Mouse (Mus musculus): Measurements from ENCODE around the gene Gabrb2. TPM values are rescaled to one million over a fixed set of nuclear protein-coding genes. Genes with fewer than 3 reads are reported as not detected.

Gabrb2 gene
- not detected for polyA plus RNA-seq (2015; fragmentation: Illumina TruSeq; extraction: RNeasy Lipid Tissue Mini Kit (QIAGEN cat#74804); ENCODE audit: insufficient read depth, low read depth, low replicate concordance)

DNA sequence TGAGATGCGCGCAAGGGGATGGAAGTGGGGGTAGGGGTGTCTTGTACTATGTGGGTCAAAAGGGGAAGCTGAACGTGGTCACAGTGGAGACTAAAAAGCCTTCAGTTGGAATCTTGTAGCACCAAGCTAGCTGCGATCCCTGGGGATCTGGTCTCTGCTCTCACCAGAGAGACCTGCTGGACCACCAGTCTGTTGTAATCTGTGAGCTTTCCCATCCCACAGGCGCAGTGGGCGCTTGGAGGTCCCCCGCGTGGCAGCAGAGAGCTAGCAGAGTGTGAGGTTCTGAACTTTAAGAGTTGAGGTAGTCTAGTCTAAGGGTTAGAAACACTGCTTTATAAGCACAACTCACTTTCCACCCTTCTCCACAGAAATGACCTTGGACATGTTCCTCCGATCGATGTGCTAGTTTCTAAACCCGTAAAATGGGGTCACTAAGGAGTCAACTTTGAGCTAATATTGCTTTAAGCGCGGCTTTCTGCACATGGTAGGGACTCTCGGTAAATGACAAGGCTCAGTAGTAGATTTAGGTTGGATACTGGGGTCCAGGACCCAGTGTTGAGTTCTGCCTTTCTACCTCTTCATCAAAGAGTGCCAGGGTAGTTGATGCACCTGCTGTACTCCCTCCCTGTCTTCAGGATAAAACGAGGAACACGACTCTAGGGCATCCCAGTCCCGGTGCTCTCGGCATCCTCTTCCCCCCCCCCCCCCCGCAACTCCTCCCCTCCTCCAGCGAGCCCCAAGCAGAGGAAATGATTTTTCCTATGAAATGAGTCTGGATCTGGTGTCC, at the start of gene Gabrb2:
Gene Gabrb2 (plus strand): TSS at position 762 of the 787 bp plus-strand sequence.

Other genes starting within 250 kb of the Gabrb2 start
- not detected for gene Gabra1, start 236.8 kb upstream of the Gabrb2 start, polyA plus RNA-seq (2015; fragmentation: Illumina TruSeq; extraction: RNeasy Lipid Tissue Mini Kit (QIAGEN cat#74804); ENCODE audit: insufficient read depth, low read depth, low replicate concordance)
- not detected for gene Gabra6, start 98.7 kb upstream of the Gabrb2 start, polyA plus RNA-seq (2015; fragmentation: Illumina TruSeq; extraction: RNeasy Lipid Tissue Mini Kit (QIAGEN cat#74804); ENCODE audit: insufficient read depth, low read depth, low replicate concordance)

Measured in pancreas, adult 10 weeks (tissue).